Mouse (Mus musculus) heart, embryonic 15.5 days (tissue): ENCODE data around the gene Trim9. TPM values are rescaled to one million over a fixed set of nuclear protein-coding genes. Genes with fewer than 3 reads are reported as not detected.

Source experiments
- ATAC-seq: fragments of 200-750 bp; cut with Nextera tagmentation; replicated peaks from 2 replicates; pipeline ENCODE4 v1.8.0; 2017; ENCODE audit warnings: low read depth, moderate TSS enrichment; ENCODE audit not compliant: insufficient number of reproducible peaks, insufficient read depth, low FRiP score
- H3K27ac ChIP-seq: fragments of 300-500 bp; sonication (generic); 2 replicates; pipeline ENCODE4 v1.5.1; 2015; ENCODE audit warnings: mild to moderate bottlenecking, inconsistent platforms
- H3K27me3 ChIP-seq: fragments of 300-500 bp; sonication (generic); 2 replicates; pipeline ENCODE4 v1.6.1; 2015; ENCODE audit warnings: inconsistent platforms
- H3K36me3 ChIP-seq: fragments of 300-500 bp; sonication (generic); 2 replicates; pipeline ENCODE4 v1.6.1; 2015; ENCODE audit warnings: mild to moderate bottlenecking, inconsistent platforms
- H3K4me1 ChIP-seq: fragments of 300-500 bp; sonication (generic); replicated peaks from 2 replicates; pipeline ENCODE4 v1.6.1; 2015; ENCODE audit warnings: inconsistent platforms
- H3K4me2 ChIP-seq: fragments of 300-500 bp; sonication (generic); 2 replicates; pipeline ENCODE4 v1.6.1; 2015; ENCODE audit warnings: inconsistent platforms, mild to moderate bottlenecking, moderate library complexity
- H3K4me3 ChIP-seq: fragments of 300-500 bp; sonication (generic); 2 replicates; pipeline ENCODE4 v1.5.1; 2015; ENCODE audit warnings: mild to moderate bottlenecking, inconsistent platforms
- H3K9ac ChIP-seq: fragments of 300-500 bp; sonication (generic); 2 replicates; pipeline ENCODE4 v1.6.1; 2015; ENCODE audit warnings: mild to moderate bottlenecking, inconsistent platforms
- H3K9me3 ChIP-seq: fragments of 300-500 bp; sonication (generic); replicated peaks from 2 replicates; pipeline ENCODE4 v1.6.1; 2016; ENCODE audit warnings: inconsistent platforms
- WGBS: fragments of 180-500 bp; shearing (Covaris S2); methylation state at CpG from one replicate; pipeline ENCODE4 v1.1.7; 2015; ENCODE audit warnings: mixed read lengths; 5-methylcytosine and 5-hydroxymethylcytosine counted together
- polyA plus RNA-seq: library from polyadenylated mRNA; unstranded; fragments of >200 nt; fragmentation: Nextera tagmentation; extraction: Ambion mirVana; gene quantifications from 2 replicates; pipeline ENCODE4 v1.2.1, GENCODE M21; 2015

The Trim9 gene
- polyA plus RNA-seq, 1 experiment from 2014 or later, result 0.25 TPM

- 1% methylated on average over 46 of the region's 52 CpGs for WGBS
- H3K36me3 ChIP-seq, result no peaks in the 10 kb centered on the region
These were observed 120.1 kb downstream of the Trim9 start for GRCm38 (mm10) chr12:70227121-70227932.

GRCm38 (mm10) chr12:70226655-70227054 is 120.8 kb downstream of the Trim9 start:
- ATAC-seq, result no peak
- H3K9ac ChIP-seq, result peak overlapping the region; percentile 69
- no peaks in the 10 kb centered on the region for H3K27me3 ChIP-seq
- peak overlapping the region; percentile 95 for H3K4me2 ChIP-seq
- H3K9me3 ChIP-seq, result no peaks in the 10 kb centered on the region
- H3K4me1 ChIP-seq, result peaks cover 30% of the 10 kb centered on the region
- no peaks in the 10 kb centered on the region for H3K36me3 ChIP-seq
- peak overlapping the region; percentile 74 for H3K4me3 ChIP-seq
- 31% methylated on average over 5 of the region's 5 CpGs for WGBS
- peak overlapping the region; percentile 83 for H3K27ac ChIP-seq

More at GRCm38 (mm10) chr12:70227121-70227932, 120.1 kb downstream of the Trim9 start:
- Histone ChIP-seq H3K27ac (peak overlapping the region; percentile 83), H3K4me2 (peak overlapping the region; percentile 95), H3K4me1 (peaks cover 37% of the 10 kb centered on the region), H3K27me3 (no peaks in the 10 kb centered on the region), H3K9me3 (no peaks in the 10 kb centered on the region), H3K9ac (peak overlapping the region; percentile 69), H3K4me3 (peak overlapping the region; percentile 74)
- ATAC-seq, result peak; percentile 97

GRCm38 (mm10) chr12:70223331-70223730 is 124.1 kb downstream of the Trim9 start:
- H3K9ac ChIP-seq, result no peak overlapping the region
- H3K4me1 ChIP-seq, result peaks cover 22% of the 10 kb centered on the region
- peaks cover 16% of the 10 kb centered on the region; the same call in 1 of the 2 replicates for H3K36me3 ChIP-seq
- no peaks in the 10 kb centered on the region for H3K27me3 ChIP-seq
- H3K9me3 ChIP-seq, result no peaks in the 10 kb centered on the region
- no peak for ATAC-seq
- no peak overlapping the region for H3K4me2 ChIP-seq
- WGBS, result 50% methylated on average over 4 of the region's 4 CpGs
- no peak overlapping the region for H3K4me3 ChIP-seq
- H3K27ac ChIP-seq, result no peak overlapping the region

- Histone ChIP-seq H3K9ac (no peak overlapping the region), H3K27me3 (no peaks in the 10 kb centered on the region)
These were observed 126.0 kb downstream of the Trim9 start for GRCm38 (mm10) chr12:70221425-70221824.

GRCm38 (mm10) chr12:70218795-70219540 is 128.4 kb downstream of the Trim9 start:
- no peaks in the 10 kb centered on the region for H3K27me3 ChIP-seq
- H3K9ac ChIP-seq, result no peak overlapping the region
- H3K36me3 ChIP-seq, result peaks cover 25% of the 10 kb centered on the region
- no peak overlapping the region for H3K4me3 ChIP-seq
- peaks cover 5% of the 10 kb centered on the region for H3K4me1 ChIP-seq
- ATAC-seq, result no peak
- no peaks in the 10 kb centered on the region for H3K9me3 ChIP-seq
- H3K4me2 ChIP-seq, result no peak overlapping the region
- no peak overlapping the region for H3K27ac ChIP-seq
- WGBS, result 73% methylated on average over 8 of the region's 8 CpGs

More at GRCm38 (mm10) chr12:70221425-70221824, 126.0 kb downstream of the Trim9 start:
- H3K4me2 ChIP-seq, result no peak overlapping the region
- 79% methylated on average over 5 of the region's 5 CpGs for WGBS
- H3K27ac ChIP-seq, result no peak overlapping the region
- H3K36me3 ChIP-seq, result peaks cover 16% of the 10 kb centered on the region; the same call in 1 of the 2 replicates
- ATAC-seq, result no peak
- peaks cover 8% of the 10 kb centered on the region for H3K4me1 ChIP-seq
- no peak overlapping the region for H3K4me3 ChIP-seq
- no peaks in the 10 kb centered on the region for H3K9me3 ChIP-seq

GRCm38 (mm10) chr12:70216229-70216800 is 131.1 kb downstream of the Trim9 start:
- Histone ChIP-seq H3K27ac (no peak overlapping the region), H3K9me3 (no peaks in the 10 kb centered on the region), H3K4me2 (no peak overlapping the region), H3K4me3 (no peak overlapping the region), H3K36me3 (peaks cover 25% of the 10 kb centered on the region), H3K4me1 (no peaks in the 10 kb centered on the region), H3K27me3 (no peaks in the 10 kb centered on the region), H3K9ac (no peak overlapping the region)
- no peak for ATAC-seq
- 65% methylated on average over 16 of the region's 16 CpGs for WGBS

- no peaks in the 10 kb centered on the region for H3K27me3 ChIP-seq
- H3K36me3 ChIP-seq, result peaks cover 18% of the 10 kb centered on the region
- WGBS, result 78% methylated on average over 8 of the region's 8 CpGs
- no peaks in the 10 kb centered on the region for H3K9me3 ChIP-seq
- no peak overlapping the region for H3K27ac ChIP-seq
- no peak overlapping the region for H3K4me3 ChIP-seq
- no peak for ATAC-seq
- H3K4me2 ChIP-seq, result no peak overlapping the region
- no peaks in the 10 kb centered on the region for H3K4me1 ChIP-seq
- H3K9ac ChIP-seq, result no peak overlapping the region
These were observed 133.1 kb downstream of the Trim9 start for GRCm38 (mm10) chr12:70214281-70214680.

GRCm38 (mm10) chr12:70213601-70214000 is 133.8 kb downstream of the Trim9 start:
- Histone ChIP-seq H3K4me3 (no peak overlapping the region), H3K9ac (no peak overlapping the region), H3K27me3 (no peaks in the 10 kb centered on the region), H3K4me1 (no peaks in the 10 kb centered on the region), H3K9me3 (no peaks in the 10 kb centered on the region), H3K27ac (no peak overlapping the region), H3K36me3 (peaks cover 11% of the 10 kb centered on the region), H3K4me2 (no peak overlapping the region)
- WGBS, result 88% methylated on average over 6 of the region's 6 CpGs
- no peak for ATAC-seq

- no peaks in the 10 kb centered on the region for H3K27me3 ChIP-seq
- no peak for ATAC-seq
- 75% methylated on average over 4 of the region's 4 CpGs for WGBS
- H3K4me1 ChIP-seq, result no peaks in the 10 kb centered on the region
- H3K9ac ChIP-seq, result no peak overlapping the region
- H3K4me2 ChIP-seq, result no peak overlapping the region
- H3K27ac ChIP-seq, result no peak overlapping the region
- H3K36me3 ChIP-seq, result peaks cover 9% of the 10 kb centered on the region
- H3K4me3 ChIP-seq, result no peak overlapping the region
- H3K9me3 ChIP-seq, result no peaks in the 10 kb centered on the region
These were observed 134.9 kb downstream of the Trim9 start for GRCm38 (mm10) chr12:70212501-70212900.

GRCm38 (mm10) chr12:70208214-70208613 is 139.2 kb downstream of the Trim9 start:
- 65% methylated on average over 5 of the region's 5 CpGs for WGBS

GRCm38 (mm10) chr12:70204433-70204832 is 143.0 kb downstream of the Trim9 start:
- 76% methylated on average over 8 of the region's 8 CpGs for WGBS
- H3K4me2 ChIP-seq, result no peak overlapping the region
- H3K36me3 ChIP-seq, result peaks cover 23% of the 10 kb centered on the region; the same call in 1 of the 2 replicates
- no peaks in the 10 kb centered on the region for H3K9me3 ChIP-seq
- H3K9ac ChIP-seq, result no peak overlapping the region
- ATAC-seq, result no peak
- no peaks in the 10 kb centered on the region for H3K4me1 ChIP-seq
- no peak overlapping the region for H3K4me3 ChIP-seq
- no peaks in the 10 kb centered on the region for H3K27me3 ChIP-seq
- H3K27ac ChIP-seq, result no peak overlapping the region

More at GRCm38 (mm10) chr12:70208214-70208613, 139.2 kb downstream of the Trim9 start:
- no peak overlapping the region for H3K9ac ChIP-seq
- H3K9me3 ChIP-seq, result no peaks in the 10 kb centered on the region
- no peak overlapping the region for H3K27ac ChIP-seq
- no peaks in the 10 kb centered on the region for H3K4me1 ChIP-seq
- no peaks in the 10 kb centered on the region for H3K27me3 ChIP-seq
- peaks cover 15% of the 10 kb centered on the region; the same call in 1 of the 2 replicates for H3K36me3 ChIP-seq
- H3K4me2 ChIP-seq, result no peak overlapping the region
- H3K4me3 ChIP-seq, result no peak overlapping the region
- ATAC-seq, result no peak
